In the genomic region with DNA sequence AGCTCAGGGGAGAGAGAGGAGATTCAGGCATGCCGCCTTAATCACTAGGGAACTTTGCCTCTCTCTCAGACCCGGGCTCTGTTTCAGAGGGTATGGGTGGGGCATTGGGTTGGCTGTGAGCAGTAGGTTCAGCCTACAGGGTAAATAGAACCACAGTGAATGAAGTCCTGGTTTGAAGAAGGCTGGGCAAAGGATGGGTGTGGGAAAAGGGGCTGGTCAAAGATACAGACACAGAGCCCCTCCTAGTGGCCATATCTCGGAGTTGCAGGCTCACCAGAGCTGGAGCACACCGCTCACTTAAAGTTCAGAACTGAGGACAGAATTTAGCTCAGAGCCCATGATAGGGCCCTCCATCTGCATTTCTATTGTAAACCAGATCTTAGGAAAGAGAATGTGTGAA, we compare ENCODE assay signal across 8 mouse cellular contexts. TPM values are rescaled to one million over a fixed set of nuclear protein-coding genes. Genes with fewer than 3 reads are reported as not detected.
A peak's percentile ranks its signal among the peaks of the same experiment; 100 is the strongest.
DNase-seq lines count a peak whose midpoint lies in the region; ATAC-seq and TF ChIP-seq lines count a peak whose summit lies in the region.

No protein-coding gene starts in this region.

- DNase-seq in left cerebral cortex, adult 2 months (ENCODE audit: extremely low spot score in 1 of 2, low spot score in 2 of 2), result peak; percentile 67 to 74
- DNase-seq in left cerebral cortex, adult 11 months (ENCODE audit: low spot score), result no peak
- DNase-seq in cerebellum, adult 11-12 months, result peak; percentile 79
- peak; percentile 86 for DNase-seq in forebrain, embryonic 14.5 days (ENCODE audit: low spot score)
- peak; percentile 89 for DNase-seq in hindbrain, embryonic 11.5 days (ENCODE audit: low spot score)
- peak; percentile 83 to 85 for DNase-seq in layer of hippocampus, postnatal 10 days (ENCODE audit: low spot score in 2 of 2)
- DNase-seq in lung, postnatal 4 days, result peak; percentile 82 to 86

- H3K4me1 ChIP-seq in forebrain, embryonic 14.5 days (ENCODE audit: control insufficient read depth, insufficient read depth, low read length), result no peaks in the 10 kb centered on the region
- no peaks in the 10 kb centered on the region; the same call in 1 of the 2 replicates for H3K4me1 ChIP-seq in hindbrain, embryonic 11.5 days (replicated peaks; ENCODE audit: control insufficient read depth, insufficient read depth, low read length)
- H3K4me1 ChIP-seq in small intestine, adult 2 months (ENCODE audit: control insufficient read depth, insufficient read depth, insufficient read length, low read length), result peaks cover 18% of the 10 kb centered on the region

- H3K4me2 ChIP-seq in forebrain, embryonic 14.5 days (ENCODE audit: low read length), result no peak overlapping the region
- no peak overlapping the region for H3K4me2 ChIP-seq in hindbrain, embryonic 11.5 days (replicated peaks; ENCODE audit: low read depth, low read length)

- H3K27ac ChIP-seq in left cerebral cortex, adult 2 months, result no peak overlapping the region
- no peak overlapping the region for H3K27ac ChIP-seq in forebrain, embryonic 14.5 days (ENCODE audit: low read depth, low read length)
- H3K27ac ChIP-seq in hindbrain, embryonic 11.5 days (ENCODE audit: low read depth, low read length), result no peak overlapping the region
- H3K27ac ChIP-seq in small intestine, adult 2 months (ENCODE audit: insufficient read depth, low read depth, low read length), result no peak overlapping the region

- no peaks in the 10 kb centered on the region for H3K27me3 ChIP-seq in forebrain, embryonic 14.5 days (replicated peaks; ENCODE audit: control insufficient read depth, insufficient read depth, low read length)
- H3K27me3 ChIP-seq in hindbrain, embryonic 11.5 days (ENCODE audit: control insufficient read depth, insufficient read depth, low read length), result no peaks in the 10 kb centered on the region
- no peaks in the 10 kb centered on the region for H3K27me3 ChIP-seq in small intestine, adult 2 months (ENCODE audit: control insufficient read depth, insufficient read depth, low read length)

- TF ChIP-seq POLR2A in small intestine, adult 2 months (IDR thresholded peaks at IDR 0.05; ENCODE audit: low read depth, low read length), result no peak

- 16% methylated on average over 4 of the region's 4 CpGs for WGBS in forebrain, embryonic 14.5 days
- 19% methylated on average over 4 of the region's 4 CpGs for WGBS in hindbrain, embryonic 11.5 days
- WGBS in small intestine, adult 2 months, result 9% methylated on average over 4 of the region's 4 CpGs

- TF ChIP-seq CTCF in left cerebral cortex, adult 2 months (IDR thresholded peaks at IDR 0.05), result peak; percentile 89
- TF ChIP-seq CTCF in small intestine, adult 2 months (IDR thresholded peaks at IDR 0.05; ENCODE audit: extremely low read depth, insufficient read length, insufficient replicate concordance, low read depth, low read length), result peak; percentile 93; the same call in 1 of the 2 replicates

- H3K36me3 ChIP-seq in forebrain, embryonic 14.5 days (ENCODE audit: control insufficient read depth, insufficient read depth, low read length), result peaks cover 19% of the 10 kb centered on the region
- H3K36me3 ChIP-seq in hindbrain, embryonic 11.5 days (ENCODE audit: control insufficient read depth, insufficient read depth, low read length), result peaks cover 4% of the 10 kb centered on the region
- H3K36me3 ChIP-seq in small intestine, adult 2 months (ENCODE audit: control insufficient read depth, insufficient read depth, low read length), result 0 out of 2 replicates have a peak, but pooled peaks cover 2% of the 10 kb centered on the region

- no peak overlapping the region for H3K4me3 ChIP-seq in left cerebral cortex, adult 2 months
- H3K4me3 ChIP-seq in forebrain, embryonic 14.5 days (ENCODE audit: low read depth, low read length), result no peak overlapping the region
- no peak overlapping the region for H3K4me3 ChIP-seq in hindbrain, embryonic 11.5 days (ENCODE audit: low read depth, low read length)
- H3K4me3 ChIP-seq in small intestine, adult 2 months (ENCODE audit: low read depth, low read length), result no peak overlapping the region

- H3K9me3 ChIP-seq in forebrain, embryonic 14.5 days (replicated peaks; ENCODE audit: control insufficient read depth, low read length), result no peaks in the 10 kb centered on the region
- no peaks in the 10 kb centered on the region for H3K9me3 ChIP-seq in hindbrain, embryonic 11.5 days (ENCODE audit: control insufficient read depth, low read length)

- intact Hi-C loops in left cerebral cortex, adult 2 months (cut with DNase I), result loop anchor here (1.0 kb wide), 2 partner anchors 15 to 19 kb away; no protein-coding TSS in a partner anchor

- no peak overlapping the region for H3K9ac ChIP-seq in forebrain, embryonic 14.5 days (ENCODE audit: low read length)
- no peak overlapping the region for H3K9ac ChIP-seq in hindbrain, embryonic 11.5 days (ENCODE audit: low read depth, low read length)

- peak; percentile 66 for ATAC-seq in forebrain, embryonic 14.5 days
- peak; percentile 37; the same call in 1 of the 2 replicates for ATAC-seq in hindbrain, embryonic 11.5 days (ENCODE audit: low FRiP score)

RNA-seq across cellular contexts. Expression of gene Pdzd7, which starts 13.7 kb away (rescaled TPM):
- total RNA-seq in left cerebral cortex, adult 2 months (2021), result 1 to 10 TPM; 5.2 to 6.1 TPM
- 1.1 and 1.8 TPM in 2 replicates for polyA plus RNA-seq in forebrain, embryonic 14.5 days (2014; fragmentation: Nextera tagmentation; extraction: Ambion mirVana)
- polyA plus RNA-seq in hindbrain, embryonic 11.5 days (2014; fragmentation: Nextera tagmentation; extraction: Ambion mirVana), result 0.62 TPM in 1 of 2 replicates, not detected in the other
- 1 to 10 TPM; 3.2 to 3.3 TPM for total RNA-seq in layer of hippocampus, postnatal 10 days (2021)
- 0.29 and 1.2 TPM in 2 replicates for polyA plus RNA-seq in small intestine, adult 2 months (2012; rRNA removed)

RNA-seq across cellular contexts. Expression of gene Sfxn3, which starts 15.5 kb away (rescaled TPM):
- 100 to 1,000 TPM; 120 to 125 TPM for total RNA-seq in left cerebral cortex, adult 2 months (2021)
- polyA plus RNA-seq in forebrain, embryonic 14.5 days (2014; fragmentation: Nextera tagmentation; extraction: Ambion mirVana), result 54.2 and 56.5 TPM in 2 replicates
- polyA plus RNA-seq in hindbrain, embryonic 11.5 days (2014; fragmentation: Nextera tagmentation; extraction: Ambion mirVana), result 22.7 and 23.8 TPM in 2 replicates
- 100 to 1,000 TPM; 103 to 124 TPM for total RNA-seq in layer of hippocampus, postnatal 10 days (2021)
- polyA plus RNA-seq in small intestine, adult 2 months (2012; rRNA removed), result 8.8 and 9.5 TPM in 2 replicates

RNA-seq across cellular contexts. Expression of gene Lzts2, which starts 17.6 kb away (rescaled TPM):
- total RNA-seq in left cerebral cortex, adult 2 months (2021), result 10 to 100 TPM; 36.5 to 39.1 TPM
- polyA plus RNA-seq in forebrain, embryonic 14.5 days (2014; fragmentation: Nextera tagmentation; extraction: Ambion mirVana), result 15.3 and 17.2 TPM in 2 replicates
- polyA plus RNA-seq in hindbrain, embryonic 11.5 days (2014; fragmentation: Nextera tagmentation; extraction: Ambion mirVana), result 39.7 and 41.0 TPM in 2 replicates
- 10 to 100 TPM; 21.3 to 23.2 TPM for total RNA-seq in layer of hippocampus, postnatal 10 days (2021)
- 40.3 and 50.4 TPM in 2 replicates for polyA plus RNA-seq in small intestine, adult 2 months (2012; rRNA removed)

RNA-seq across cellular contexts. Expression of gene Mrpl43, which starts 25.5 kb away (rescaled TPM):
- 10 to 100 TPM; 40.9 to 41.8 TPM for total RNA-seq in left cerebral cortex, adult 2 months (2021)
- 67.1 and 68.4 TPM in 2 replicates for polyA plus RNA-seq in forebrain, embryonic 14.5 days (2014; fragmentation: Nextera tagmentation; extraction: Ambion mirVana)
- 69.0 and 75.0 TPM in 2 replicates for polyA plus RNA-seq in hindbrain, embryonic 11.5 days (2014; fragmentation: Nextera tagmentation; extraction: Ambion mirVana)
- 10 to 100 TPM; 45.3 to 48.9 TPM for total RNA-seq in layer of hippocampus, postnatal 10 days (2021)
- 71.9 and 126 TPM in 2 replicates for polyA plus RNA-seq in small intestine, adult 2 months (2012; rRNA removed)

RNA-seq across cellular contexts. Expression of gene Twnk, which starts 26.3 kb away (rescaled TPM):
- 10 to 100 TPM; 12.9 to 14.8 TPM for total RNA-seq in left cerebral cortex, adult 2 months (2021)
- 10.6 and 11.6 TPM in 2 replicates for polyA plus RNA-seq in forebrain, embryonic 14.5 days (2014; fragmentation: Nextera tagmentation; extraction: Ambion mirVana)
- 15.0 and 16.6 TPM in 2 replicates for polyA plus RNA-seq in hindbrain, embryonic 11.5 days (2014; fragmentation: Nextera tagmentation; extraction: Ambion mirVana)
- 10 to 100 TPM; 14.1 to 15.1 TPM for total RNA-seq in layer of hippocampus, postnatal 10 days (2021)
- 4.1 and 5.9 TPM in 2 replicates for polyA plus RNA-seq in small intestine, adult 2 months (2012; rRNA removed)
